8 mouse cellular contexts compared by ENCODE assay signal in genomic region chr11:103170494-103171285, GRCm38 (mm10). TPM values are rescaled to one million over a fixed set of nuclear protein-coding genes. Genes with fewer than 3 reads are reported as not detected.
DNase-seq lines count a peak whose midpoint lies in the region; ATAC-seq lines count a peak whose summit lies in the region.

TSS of gene Fmnl1 (plus strand) at chr11:103171107.

- peak; percentile 7 for ATAC-seq in activated CD4-positive, CD25-positive, alpha-beta regulatory T cell, adult 4 months
- ATAC-seq in forebrain, embryonic 12.5 days (ENCODE audit: low FRiP score): peak; percentile 71
- ATAC-seq in hindbrain, embryonic 15.5 days (ENCODE audit: low FRiP score, low read depth): peak; percentile 86
- ATAC-seq in midbrain, embryonic 12.5 days (ENCODE audit: low FRiP score, low read depth): 0 out of 2 replicates have a peak, but pooled peaks have one; percentile 27
- peak; percentile 16; the same call in 1 of the 2 replicates for ATAC-seq in stomach, embryonic 16.5 days (ENCODE audit: insufficient read depth, low FRiP score)

- H3K27ac ChIP-seq in forebrain, embryonic 12.5 days: no peak within 1 kb of the TSS
- H3K27ac ChIP-seq in hindbrain, embryonic 15.5 days (replicated peaks): peak within 1 kb of the TSS; percentile 70
- no peak within 1 kb of the TSS for H3K27ac ChIP-seq in midbrain, embryonic 12.5 days (replicated peaks)
- no peak within 1 kb of the TSS for H3K27ac ChIP-seq in stomach, embryonic 16.5 days (ENCODE audit: low read length)

- H3K9ac ChIP-seq in forebrain, embryonic 12.5 days: peak within 1 kb of the TSS; percentile 62
- H3K9ac ChIP-seq in hindbrain, embryonic 15.5 days: peak within 1 kb of the TSS; percentile 74
- peak within 1 kb of the TSS; percentile 60; the same call in 1 of the 2 replicates for H3K9ac ChIP-seq in midbrain, embryonic 12.5 days (replicated peaks)
- H3K9ac ChIP-seq in stomach, embryonic 16.5 days (ENCODE audit: low read length): peak within 1 kb of the TSS; percentile 71

- WGBS in forebrain, embryonic 12.5 days: under 1% methylated on average over 65 of the region's 84 CpGs
- WGBS in hindbrain, embryonic 15.5 days: 1% methylated on average over 60 of the region's 84 CpGs
- 1% methylated on average over 46 of the region's 84 CpGs for WGBS in midbrain, embryonic 12.5 days
- 2% methylated on average over 73 of the region's 84 CpGs for WGBS in stomach, embryonic 16.5 days

- peaks cover 79% of the 10 kb centered on the region for H3K27me3 ChIP-seq in forebrain, embryonic 12.5 days
- no peaks in the 10 kb centered on the region for H3K27me3 ChIP-seq in hindbrain, embryonic 15.5 days
- peaks cover 63% of the 10 kb centered on the region for H3K27me3 ChIP-seq in midbrain, embryonic 12.5 days
- peaks cover 24% of the 10 kb centered on the region for H3K27me3 ChIP-seq in stomach, embryonic 16.5 days (ENCODE audit: control insufficient read depth, insufficient read depth, low read length)

- H3K9me3 ChIP-seq in forebrain, embryonic 12.5 days: no peaks in the 10 kb centered on the region
- H3K9me3 ChIP-seq in hindbrain, embryonic 15.5 days: no peaks in the 10 kb centered on the region
- H3K9me3 ChIP-seq in midbrain, embryonic 12.5 days: no peaks in the 10 kb centered on the region
- H3K9me3 ChIP-seq in stomach, embryonic 16.5 days (replicated peaks; ENCODE audit: control insufficient read depth, low read length): no peaks in the 10 kb centered on the region

- peak; percentile 68 to 73 for DNase-seq in cerebellum, postnatal 14 days
- DNase-seq in cerebellum, adult 8-10 months: no peak
- peak; percentile 38 for DNase-seq in left cerebral cortex, postnatal 4 days

- H3K4me1 ChIP-seq in forebrain, embryonic 12.5 days: peaks cover 15% of the 10 kb centered on the region
- peaks cover 51% of the 10 kb centered on the region for H3K4me1 ChIP-seq in hindbrain, embryonic 15.5 days (replicated peaks)
- H3K4me1 ChIP-seq in midbrain, embryonic 12.5 days: peaks cover 15% of the 10 kb centered on the region
- H3K4me1 ChIP-seq in stomach, embryonic 16.5 days (ENCODE audit: control insufficient read depth, insufficient read depth, low read length): peaks cover 4% of the 10 kb centered on the region; the same call in 1 of the 2 replicates

- H3K4me3 ChIP-seq in forebrain, embryonic 12.5 days (replicated peaks): peak within 1 kb of the TSS; percentile 67
- peak within 1 kb of the TSS; percentile 67 for H3K4me3 ChIP-seq in hindbrain, embryonic 15.5 days
- peak within 1 kb of the TSS; percentile 64 for H3K4me3 ChIP-seq in midbrain, embryonic 12.5 days
- H3K4me3 ChIP-seq in stomach, embryonic 16.5 days (replicated peaks; ENCODE audit: low read length): peak within 1 kb of the TSS; percentile 59

- no peaks in the 10 kb centered on the region for H3K36me3 ChIP-seq in forebrain, embryonic 12.5 days (replicated peaks)
- no peaks in the 10 kb centered on the region for H3K36me3 ChIP-seq in hindbrain, embryonic 15.5 days
- H3K36me3 ChIP-seq in midbrain, embryonic 12.5 days: no peaks in the 10 kb centered on the region
- no peaks in the 10 kb centered on the region for H3K36me3 ChIP-seq in stomach, embryonic 16.5 days (ENCODE audit: control insufficient read depth, insufficient read depth, low read length)

- intact Hi-C loops in left cerebral cortex, postnatal 4 days (cut with DNase I): no loop called here

- H3K4me2 ChIP-seq in forebrain, embryonic 12.5 days: peak within 1 kb of the TSS; percentile 98
- H3K4me2 ChIP-seq in hindbrain, embryonic 15.5 days: peak within 1 kb of the TSS; percentile 76
- peak within 1 kb of the TSS; percentile 88 for H3K4me2 ChIP-seq in midbrain, embryonic 12.5 days (replicated peaks)
- H3K4me2 ChIP-seq in stomach, embryonic 16.5 days (ENCODE audit: low read depth, low read length): peak within 1 kb of the TSS; percentile 99

RNA-seq across cellular contexts. Expression of gene Fmnl1, which starts in this region (rescaled TPM):
- 10 to 100 TPM; 60.0 to 62.7 TPM for polyA plus RNA-seq in activated CD4-positive, CD25-positive, alpha-beta regulatory T cell, adult 4 months (2017; shearing (Covaris generic))
- 1.1 TPM in 2 replicates for polyA plus RNA-seq in forebrain, embryonic 12.5 days (2016; fragmentation: Nextera tagmentation; extraction: Ambion mirVana)
- 7.0 and 7.8 TPM in 2 replicates for polyA plus RNA-seq in hindbrain, embryonic 15.5 days (2015; fragmentation: Nextera tagmentation; extraction: Ambion mirVana)
- total RNA-seq in left cerebral cortex, postnatal 4 days (2021): 10 to 100 TPM; 34.8 to 39.1 TPM
- polyA plus RNA-seq in midbrain, embryonic 12.5 days (2016; fragmentation: Nextera tagmentation; extraction: Ambion mirVana): 1.3 and 1.8 TPM in 2 replicates
- 3.5 and 4.4 TPM in 2 replicates for polyA plus RNA-seq in stomach, embryonic 16.5 days (2015; fragmentation: Nextera tagmentation; extraction: Ambion mirVana)

Comparison
In these comparisons a context has a peak if more than half of its experiments do, and no peak if none do; other contexts are left out.
1. ATAC-seq: peak in every context shown above with its lines; median percentile 86 in hindbrain, embryonic 15.5 days; 71 in forebrain, embryonic 12.5 days; 27 in midbrain, embryonic 12.5 days; 16 in stomach, embryonic 16.5 days; 7 in activated CD4-positive, CD25-positive, alpha-beta regulatory T cell, adult 4 months.